Mouse (Mus musculus): ENCODE measurements around the gene Cd274.
"Not testable (repeated sequence)": the region's sequence is repeated elsewhere in the genome, so short reads cannot be mapped to it uniquely, and the experiment has no call there.

Cd274 gene

DNA sequence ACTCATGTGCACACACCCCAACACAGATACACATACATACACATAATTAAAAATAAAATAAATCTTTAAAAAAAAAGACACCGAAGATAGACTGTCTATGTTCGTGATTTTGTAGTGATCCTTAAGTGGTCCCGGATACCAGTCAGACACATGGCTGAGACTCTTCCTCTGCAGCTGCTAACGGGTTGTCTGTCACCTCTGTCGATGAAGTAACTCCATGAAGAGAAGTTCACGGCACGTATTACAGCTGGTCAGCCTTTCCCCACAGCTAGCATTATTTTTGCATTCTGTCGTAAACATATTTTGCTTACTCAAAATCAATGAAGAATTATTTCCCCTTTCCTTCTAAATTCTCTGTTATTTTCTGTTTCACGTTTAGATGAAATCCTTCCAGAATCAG is 26.1 kb downstream of the Cd274 start:
- no peak for DNase-seq (ENCODE audit: low read depth, low spot score)

DNA sequence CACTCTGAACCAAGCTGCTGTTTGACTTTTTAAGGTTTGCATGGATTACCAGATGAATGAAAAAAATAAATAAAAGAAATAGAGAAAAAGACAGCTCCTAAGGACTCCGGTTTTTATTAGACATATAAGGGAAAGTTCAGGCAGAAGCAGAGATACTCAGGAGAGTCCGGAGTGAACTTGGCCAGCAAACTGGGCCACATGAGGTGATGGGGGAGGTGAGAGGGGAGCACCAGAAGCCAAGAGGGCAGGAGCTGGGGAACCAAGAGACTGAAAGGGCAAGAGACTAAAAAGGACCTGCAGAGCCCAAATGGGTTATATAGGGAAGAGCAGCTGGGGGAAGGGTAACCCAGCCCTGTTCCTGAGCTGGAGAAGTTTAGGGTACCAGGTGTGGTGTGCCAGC is 27.5 kb downstream of the Cd274 start:
- DNase-seq (ENCODE audit: low read depth, low spot score): no peak

DNA sequence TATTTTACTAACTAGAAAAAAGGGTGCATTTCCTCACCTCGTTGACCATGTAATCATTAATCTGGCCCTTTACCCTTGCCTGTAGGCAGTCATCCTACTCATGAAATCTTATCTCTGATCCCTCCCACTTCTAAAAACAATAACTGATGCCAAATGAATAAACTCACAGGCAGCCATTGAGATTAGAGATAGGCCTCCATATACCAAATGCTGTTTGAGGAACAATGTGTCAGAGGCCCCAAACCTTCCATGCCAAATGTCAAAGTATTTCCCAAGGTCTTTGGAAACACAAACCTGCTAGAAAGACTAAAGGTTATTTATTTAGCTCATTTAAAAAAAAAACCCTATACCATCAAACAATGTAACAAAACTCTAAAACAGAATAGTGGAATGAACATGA is 29.1 kb downstream of the Cd274 start:
- DNase-seq (ENCODE audit: low read depth, low spot score): no peak

DNA sequence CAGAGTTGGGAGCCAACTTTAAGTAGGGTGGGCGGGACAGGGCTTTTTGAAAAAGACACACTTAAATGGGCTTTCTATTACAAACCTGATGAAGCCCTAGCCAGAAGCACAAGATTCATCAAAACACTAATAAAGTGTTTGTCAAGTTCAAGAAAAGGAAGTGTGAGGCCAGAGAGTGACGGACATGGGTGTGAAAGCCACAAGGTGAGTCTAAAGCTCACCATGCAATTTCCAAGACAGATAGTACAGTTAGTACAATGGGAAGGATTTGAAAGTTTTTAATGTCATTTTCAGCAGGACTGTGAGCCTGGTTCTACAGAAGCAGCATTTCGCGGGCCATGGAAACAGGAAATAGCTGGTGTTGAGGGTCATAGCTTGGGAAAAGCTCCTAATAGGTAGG is 32.5 kb downstream of the Cd274 start:
- DNase-seq (ENCODE audit: low read depth, low spot score): no peak

DNA sequence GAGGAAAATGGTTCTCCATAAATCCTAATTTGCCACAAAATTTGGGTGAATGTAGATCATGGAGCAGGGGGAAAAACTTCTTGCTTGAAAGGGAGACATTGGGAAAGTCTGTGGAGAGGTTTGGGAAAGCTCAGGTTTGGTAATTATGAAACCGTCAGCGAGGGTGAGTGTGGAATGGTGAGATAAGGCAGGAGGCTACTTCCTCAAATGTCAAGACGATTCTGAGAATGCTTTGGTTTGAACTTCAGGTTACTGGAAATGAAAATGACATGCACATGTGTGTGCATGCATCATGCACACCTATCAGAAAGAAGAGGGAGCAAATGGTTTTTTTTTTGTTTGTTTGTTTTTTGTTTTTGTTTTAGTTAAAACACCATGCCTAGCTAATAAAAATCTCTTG is 33.2 kb downstream of the Cd274 start:
- DNase-seq (ENCODE audit: low read depth, low spot score): no peak

DNA sequence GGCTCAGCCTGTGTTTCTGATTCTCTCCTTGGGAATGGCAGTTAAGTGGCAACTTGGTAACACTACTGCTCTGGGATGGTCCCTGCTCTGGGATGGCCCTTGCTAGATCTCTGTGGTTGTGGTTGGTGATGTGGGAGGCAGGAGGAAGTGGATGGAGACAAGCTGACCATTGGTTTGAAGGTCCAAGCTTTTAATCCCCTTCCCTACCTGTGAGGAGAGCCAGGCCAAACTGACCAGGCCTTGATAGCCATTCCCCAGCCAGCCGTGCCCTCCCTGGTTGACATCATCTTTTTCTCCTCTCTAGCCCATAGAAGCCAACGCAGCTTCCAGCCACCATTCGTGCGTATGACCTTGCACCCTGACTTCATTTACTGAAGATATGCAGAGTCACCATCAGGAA is 35.4 kb downstream of the Cd274 start:
- no peak for DNase-seq (ENCODE audit: low read depth, low spot score)

DNA sequence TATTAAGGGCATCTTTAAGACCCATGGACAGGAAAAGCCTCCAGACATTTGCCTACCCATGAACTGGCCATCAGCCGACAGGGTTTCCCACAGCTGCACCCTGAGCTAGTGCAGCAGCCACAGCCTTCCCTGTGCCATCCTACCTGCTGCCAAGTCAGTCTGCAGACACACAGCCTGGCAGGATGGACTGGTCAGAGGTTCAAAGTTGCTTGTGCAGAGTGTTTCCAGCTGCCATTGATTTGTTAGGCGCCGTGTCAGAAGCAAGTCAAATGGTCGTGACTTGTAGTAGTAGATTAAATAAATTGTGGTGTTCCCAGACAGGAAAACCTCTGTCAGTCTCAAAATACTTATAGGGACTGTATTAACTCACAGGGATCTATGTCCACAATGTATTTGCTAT is 36.0 kb downstream of the Cd274 start:
- DNase-seq (ENCODE audit: low read depth, low spot score): no peak

DNA sequence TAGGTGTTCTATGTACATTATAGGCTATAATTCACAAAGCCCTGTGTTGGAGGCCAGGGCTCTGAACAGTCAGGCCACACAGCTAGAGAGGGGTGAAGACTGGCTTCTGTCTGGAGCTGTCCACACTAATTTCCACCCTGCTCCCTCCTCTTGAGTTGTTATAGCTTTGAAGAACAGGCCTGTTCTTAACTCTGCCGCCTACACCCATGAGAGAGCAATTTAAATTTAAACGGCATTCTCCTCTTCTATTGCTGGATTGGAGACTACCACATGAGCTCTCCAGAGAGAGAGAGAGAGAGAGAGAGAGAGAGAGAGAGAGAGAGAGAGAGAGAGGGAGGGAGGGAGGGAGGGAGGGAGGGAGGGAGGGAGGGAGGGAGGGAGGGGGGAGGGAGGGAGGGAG is 38.1 kb downstream of the Cd274 start:
- no peak for DNase-seq (ENCODE audit: low read depth, low spot score)

DNA sequence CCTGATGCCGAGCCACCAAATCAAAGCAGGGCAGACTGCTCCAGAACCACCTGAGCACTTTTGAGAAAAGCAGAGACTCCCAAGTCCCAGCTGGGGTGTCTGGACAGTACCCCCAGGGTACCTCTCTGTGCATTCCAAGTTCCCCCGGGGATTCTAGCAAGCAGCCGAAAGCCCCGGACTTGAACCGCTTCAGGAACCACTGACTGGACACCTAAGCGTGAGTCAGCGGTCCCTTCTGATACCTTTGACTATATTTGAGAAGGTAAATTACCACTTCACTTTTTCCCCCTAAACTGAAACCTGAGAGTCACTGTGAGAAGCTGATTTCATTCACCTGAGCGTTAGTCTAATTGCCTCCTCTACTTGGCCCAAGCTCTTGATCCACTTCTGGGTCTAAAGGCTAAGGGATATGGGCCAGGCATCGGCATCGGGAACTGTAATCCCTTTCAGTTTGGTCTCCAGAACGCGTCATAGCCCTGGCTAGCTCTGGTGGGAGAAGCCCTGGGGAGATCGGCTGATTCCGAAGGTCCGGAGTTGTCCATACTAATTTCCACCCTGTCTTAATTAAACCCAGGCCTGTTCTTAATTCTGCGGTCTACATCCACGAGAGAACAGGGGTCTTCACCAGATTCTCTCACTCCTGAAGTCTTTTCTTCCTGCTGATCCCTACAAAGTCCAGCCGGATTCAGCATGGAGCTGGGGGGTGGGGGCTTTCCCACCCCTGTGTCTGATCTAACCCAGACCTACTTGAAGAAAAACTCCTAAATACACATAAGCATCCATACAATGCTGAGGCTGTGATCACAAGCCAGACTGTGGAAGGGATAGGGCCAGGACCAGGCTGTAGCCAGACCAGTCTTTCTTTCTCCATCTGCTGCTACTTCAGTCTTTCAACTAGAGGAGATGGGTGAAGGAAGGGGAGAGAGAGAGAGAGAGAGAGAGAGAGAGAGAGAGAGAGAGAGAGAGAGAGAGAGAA is 39.1 kb downstream of the Cd274 start:
- no peak for DNase-seq (ENCODE audit: low read depth, low spot score)

DNA sequence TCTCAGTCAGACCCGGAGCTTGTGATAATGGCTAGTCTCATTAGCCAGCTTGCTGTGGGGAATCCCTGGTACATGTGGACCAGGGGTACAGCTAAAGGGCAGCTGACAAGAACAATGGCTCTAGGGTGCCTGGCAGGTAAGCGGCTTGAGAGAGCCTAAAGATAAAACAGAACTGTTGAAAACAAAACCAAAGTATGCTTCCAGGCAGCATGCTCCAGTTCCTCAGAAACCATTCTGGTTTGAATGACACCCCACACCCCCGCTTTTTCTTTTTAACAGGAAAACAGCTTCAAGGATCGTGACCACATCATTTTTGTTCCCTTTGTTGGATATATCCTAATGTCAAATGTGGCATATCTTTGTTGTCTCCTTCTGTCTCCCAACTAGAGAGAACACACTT is 43.4 kb downstream of the Cd274 start, which contains the start of gene Pdcd1lg2:
Gene Pdcd1lg2, plus strand, starts transcription at position 301 of the 400 bp plus-strand sequence.
- DNase-seq (ENCODE audit: low read depth, low spot score): no peak

DNA sequence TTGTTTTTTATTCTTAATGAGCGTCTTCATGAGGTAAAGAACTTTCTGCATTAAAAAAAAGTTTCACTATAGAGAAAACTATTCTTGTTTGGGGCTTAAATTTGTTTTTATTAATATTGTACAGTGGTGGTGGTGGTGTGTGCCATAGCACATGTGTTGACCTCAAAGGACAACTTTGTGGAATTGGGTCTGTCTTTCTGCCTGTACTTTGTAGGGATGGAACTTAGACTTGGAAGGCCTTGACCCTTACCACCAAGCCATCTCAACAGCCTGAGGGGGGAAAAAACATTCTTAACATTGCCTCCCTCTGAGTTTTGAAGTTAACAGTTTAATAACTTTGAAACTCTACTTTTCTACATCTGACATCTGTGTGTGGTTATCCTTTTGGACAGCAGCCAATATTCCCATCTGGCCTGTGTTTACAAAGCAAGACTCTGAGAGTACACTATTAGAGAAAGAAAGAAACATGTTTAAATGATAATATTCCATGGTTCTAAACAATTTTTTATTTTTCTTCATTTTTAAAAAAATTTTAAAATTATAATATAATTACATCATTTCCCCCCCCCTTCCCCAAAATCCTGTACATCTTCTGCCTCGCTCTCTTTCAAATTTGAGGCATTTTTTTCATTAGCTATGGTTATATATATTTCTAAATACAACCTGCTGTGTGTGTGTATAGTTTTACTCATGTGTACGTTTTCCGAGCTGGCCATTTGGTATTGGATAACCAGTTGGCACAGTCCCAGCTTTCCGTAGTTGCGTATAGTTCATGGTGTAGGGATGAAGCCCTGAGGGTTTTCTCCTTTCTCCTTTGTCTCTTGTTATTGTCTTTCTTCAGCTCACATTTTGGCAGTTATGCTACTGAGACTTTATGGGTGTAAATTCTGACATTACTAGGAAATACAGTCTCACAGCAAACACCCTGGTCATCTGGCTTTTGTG is 45.5 kb downstream of the Cd274 start:
- no peak for DNase-seq (ENCODE audit: low read depth, low spot score)

DNA sequence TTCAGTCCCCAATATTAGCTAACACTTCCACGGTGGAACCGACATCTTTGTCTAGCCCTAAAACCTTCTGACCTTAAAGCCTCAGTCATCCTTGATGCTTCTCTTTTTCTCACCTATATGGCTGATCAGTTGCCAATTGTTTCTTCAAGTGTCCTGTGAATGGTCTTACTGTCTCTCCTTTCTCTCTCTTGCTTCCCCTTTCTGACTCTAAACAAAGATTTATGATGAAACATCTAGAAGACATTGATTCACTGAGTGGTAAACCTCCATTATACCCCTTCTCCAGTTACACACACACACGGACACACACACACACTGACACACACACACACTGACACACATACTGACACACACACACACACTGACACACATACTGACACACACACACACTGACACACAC is 47.3 kb downstream of the Cd274 start:
- DNase-seq (ENCODE audit: low read depth, low spot score): no peak

DNA sequence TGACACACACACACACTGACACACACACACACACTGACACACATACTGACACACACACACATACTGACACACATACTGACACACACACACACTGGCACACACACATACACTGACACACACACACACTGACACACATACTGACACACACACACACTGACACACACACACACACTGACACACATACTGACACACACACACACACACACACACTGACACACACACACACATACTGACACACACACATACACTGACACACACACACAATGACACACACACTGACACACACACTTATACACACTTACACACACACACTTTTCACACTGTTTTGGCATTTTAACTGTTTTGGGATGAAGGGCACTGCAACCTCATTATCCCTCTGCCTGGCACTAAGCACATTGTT is 47.7 kb downstream of the Cd274 start:
- DNase-seq (ENCODE audit: low read depth, low spot score): not testable (repeated sequence)

DNA sequence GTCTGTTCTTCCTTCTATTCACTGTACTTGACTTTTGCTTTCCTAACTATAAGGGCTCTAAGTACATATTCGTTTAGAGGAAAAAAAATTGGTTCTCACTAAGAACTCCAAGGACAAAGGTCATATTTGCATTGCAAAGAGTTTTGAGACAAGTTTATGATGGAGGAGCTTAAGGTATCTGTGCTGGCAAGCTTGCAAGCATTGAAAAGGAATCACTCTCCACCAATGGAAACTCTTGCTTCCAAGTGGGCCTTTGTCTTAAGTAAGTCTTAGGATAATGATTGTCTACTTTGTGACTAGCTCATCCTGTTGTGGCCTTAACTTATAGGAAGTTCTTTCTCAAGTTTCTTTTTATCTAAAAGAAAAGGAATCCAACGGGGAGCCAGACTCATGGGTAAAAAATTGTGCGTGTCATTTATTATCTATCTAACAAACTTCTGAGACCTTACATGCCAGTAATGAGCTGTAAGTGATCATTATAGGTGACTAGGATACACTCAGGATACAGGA is 49.2 kb downstream of the Cd274 start:
- DNase-seq (ENCODE audit: low read depth, low spot score): no peak

DNA sequence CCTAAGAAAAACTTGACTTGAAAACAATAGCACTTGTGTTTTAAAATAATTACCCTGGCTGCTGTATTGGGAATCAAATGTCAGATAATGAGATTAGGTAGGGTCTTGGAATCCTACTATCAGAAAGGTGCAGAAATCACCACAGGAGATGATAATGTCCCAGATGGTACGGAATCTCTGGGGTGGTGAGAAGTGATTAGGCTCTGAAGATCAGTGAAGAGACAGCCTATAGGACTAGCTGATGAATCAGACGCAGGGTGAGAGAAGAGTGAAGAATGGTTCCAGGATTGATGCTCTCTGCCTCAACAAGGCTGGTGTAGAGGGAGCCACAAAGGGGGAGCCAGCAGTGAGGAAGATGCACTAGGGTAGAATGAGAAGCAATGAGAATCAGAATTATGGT is 49.9 kb downstream of the Cd274 start:
- no peak for DNase-seq (ENCODE audit: low read depth, low spot score)

DNA sequence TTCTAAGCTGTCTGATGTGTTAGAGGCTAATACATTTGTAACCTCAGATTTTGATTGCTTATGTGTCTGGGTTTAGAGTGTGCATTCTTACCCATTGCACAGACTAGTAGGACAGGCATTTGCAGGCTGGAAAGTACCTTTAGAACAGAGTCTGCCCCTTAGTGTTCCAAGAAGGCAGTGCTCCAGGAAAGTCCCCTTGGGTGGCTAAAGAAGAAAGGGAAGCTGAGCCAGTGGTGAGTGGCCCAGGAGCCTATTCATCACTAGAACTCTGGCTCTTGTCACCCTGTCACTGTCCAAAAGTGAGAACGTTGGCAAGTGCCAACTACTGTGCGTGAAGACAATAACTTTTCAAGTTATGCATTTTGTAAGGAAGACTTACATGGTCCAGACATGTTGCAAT is 50.6 kb downstream of the Cd274 start:
- peak; percentile 52 for DNase-seq (ENCODE audit: low read depth, low spot score)

DNA sequence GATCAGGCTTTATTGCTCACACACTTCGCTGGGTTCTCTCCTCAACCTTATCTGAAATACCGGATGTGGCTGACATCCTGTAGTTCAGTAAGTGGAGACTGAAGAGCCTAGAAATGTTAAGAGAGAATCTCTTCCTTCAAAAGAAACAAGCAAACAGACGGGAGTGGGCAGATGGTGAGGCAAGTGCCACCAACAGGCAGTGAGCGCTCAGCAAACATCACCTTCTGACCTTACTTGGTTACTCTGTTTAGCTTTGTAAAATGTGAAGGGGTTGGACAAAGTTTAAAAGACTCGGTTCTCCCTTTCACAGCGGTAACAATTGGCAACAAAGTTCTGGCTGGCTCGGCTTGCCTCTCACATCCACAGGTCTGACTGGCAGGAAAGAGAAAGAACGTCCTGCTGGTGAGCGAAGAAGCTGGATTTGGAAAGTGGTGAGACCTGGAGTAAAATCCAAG is 51.4 kb downstream of the Cd274 start:
- peak; percentile 80 for DNase-seq (ENCODE audit: low read depth, low spot score)

DNA sequence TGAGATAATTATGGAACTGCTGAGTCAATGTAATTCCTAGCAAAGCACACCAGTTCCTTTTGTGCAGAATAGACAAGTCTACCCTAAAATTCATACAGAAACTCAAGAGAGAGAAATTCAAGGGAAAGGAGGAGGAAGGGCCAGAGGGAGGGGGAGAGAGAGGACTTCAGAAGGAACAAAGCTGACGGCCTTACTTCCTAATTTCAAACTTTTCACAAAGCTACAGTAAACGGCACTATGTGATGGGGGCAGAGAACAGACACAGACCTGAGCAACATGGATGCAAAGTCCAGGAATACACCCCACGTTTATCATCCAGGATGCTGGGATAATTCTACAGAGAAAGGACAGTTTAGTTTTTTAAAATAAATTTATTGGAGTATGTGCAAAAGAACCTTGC is 52.3 kb downstream of the Cd274 start:
- DNase-seq (ENCODE audit: low read depth, low spot score): no peak

DNA sequence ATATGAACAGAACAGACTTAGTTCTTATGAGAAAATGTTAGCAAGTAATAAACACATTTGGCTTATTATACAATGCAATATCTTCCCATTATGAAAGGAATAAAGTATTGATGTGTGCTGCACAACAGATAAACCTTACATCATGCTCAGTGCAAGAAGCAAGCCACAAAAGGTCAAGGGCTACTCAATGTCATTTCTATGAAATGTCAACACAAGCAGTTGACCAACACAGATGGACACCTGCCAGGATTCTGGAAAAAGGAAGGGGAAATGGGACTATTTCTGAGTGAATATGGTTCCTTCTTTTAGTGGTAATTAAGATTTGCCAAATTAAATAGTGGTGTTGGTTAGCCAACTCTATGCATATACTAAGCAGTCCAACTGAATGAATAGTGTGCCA is 52.7 kb downstream of the Cd274 start:
- DNase-seq (ENCODE audit: low read depth, low spot score): no peak

DNA sequence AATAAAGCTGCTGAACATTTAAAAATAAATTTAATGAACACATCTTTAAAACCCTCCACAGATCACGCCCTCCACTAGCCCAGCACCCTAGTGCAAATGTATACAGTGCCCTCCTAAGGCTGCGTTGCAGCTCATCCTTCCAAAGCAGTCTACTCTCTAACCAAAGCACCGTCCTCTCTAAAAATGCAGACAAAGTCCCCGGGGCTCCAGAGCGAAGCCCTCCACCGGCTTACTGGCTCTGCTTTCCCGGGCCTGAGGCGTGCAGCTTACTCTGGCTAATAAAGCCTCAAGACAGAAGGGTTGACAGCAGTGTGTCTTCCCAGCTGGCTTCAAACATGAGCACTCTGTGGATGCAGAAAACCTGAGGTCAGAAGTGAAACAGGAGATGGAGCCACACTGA is 53.1 kb downstream of the Cd274 start:
- DNase-seq (ENCODE audit: low read depth, low spot score): no peak

DNA sequence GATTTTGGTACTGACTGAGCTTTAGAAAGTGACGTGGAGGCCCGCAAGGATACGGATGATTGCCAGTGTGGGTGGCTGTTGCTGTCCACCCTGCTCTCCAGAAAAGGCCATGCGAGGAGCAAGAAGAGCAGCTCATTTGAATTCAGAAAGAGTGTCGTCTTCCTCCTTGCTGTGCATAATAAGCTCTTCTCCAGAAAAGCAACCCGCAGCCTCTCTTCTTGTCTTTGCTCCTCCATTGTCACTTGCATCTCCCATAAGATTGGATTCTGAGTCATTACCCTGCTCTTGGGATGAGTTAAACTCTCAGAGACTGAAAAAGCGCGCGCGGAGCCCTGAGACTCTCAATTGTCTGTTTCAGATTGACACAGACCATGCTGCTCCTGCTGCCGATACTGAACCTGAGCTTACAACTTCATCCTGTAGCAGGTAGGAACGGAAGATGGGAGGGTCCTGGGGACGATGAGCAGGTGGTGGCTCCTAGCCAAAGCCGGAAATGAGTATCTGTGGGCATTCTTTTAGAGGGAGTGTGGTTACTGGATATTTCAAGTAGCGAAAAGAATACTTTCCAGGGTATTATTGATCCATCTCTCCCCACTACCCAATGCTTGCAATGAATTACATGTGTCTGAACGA is 54.9 kb downstream of the Cd274 start:
- peak; percentile 64 for DNase-seq (ENCODE audit: low read depth, low spot score)

DNA sequence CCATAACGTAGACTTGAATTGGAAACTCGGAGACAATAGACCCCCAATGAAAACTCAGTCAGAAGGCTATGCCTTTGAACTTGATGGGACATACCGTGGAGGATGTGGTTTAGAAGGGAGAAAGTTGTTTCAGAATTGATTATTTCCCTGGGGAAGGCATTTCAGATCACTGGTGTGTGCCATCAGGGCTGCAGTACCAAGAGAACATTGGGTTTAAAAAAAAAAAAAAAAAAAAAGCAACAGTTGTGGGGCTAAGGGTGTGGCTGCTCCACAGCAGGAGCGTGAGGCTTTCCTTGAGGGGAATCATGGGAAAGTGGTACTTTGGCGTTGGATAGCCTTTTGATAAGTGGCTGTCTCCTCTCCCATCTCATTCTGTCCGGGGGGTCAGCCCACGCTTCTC is 55.5 kb downstream of the Cd274 start:
- DNase-seq (ENCODE audit: low read depth, low spot score): peak; percentile 26

Data from CD4-positive helper T cell, adult 2 months (primary cell).